Mouse (Mus musculus): ENCODE measurements at regions not wholly inside any gene's neighbourhood (a gene's known extent, or its start where the extent isn't known, plus 50 kb on each side); places are given as distances from the start of the nearest gene placed in this dataset.

- Histone ChIP-seq H3K27ac (ENCODE audit: low read depth, low read length) (no peak overlapping the region), H3K27me3 (ENCODE audit: insufficient read depth, low read length) (no peaks in the 10 kb centered on the region), H3K9me3 (ENCODE audit: low read length) (no peaks in the 10 kb centered on the region), H3K4me1 (ENCODE audit: insufficient read depth) (no peaks in the 10 kb centered on the region), H3K36me3 (ENCODE audit: insufficient read depth) (no peaks in the 10 kb centered on the region), H3K9ac (no peak overlapping the region), H3K4me3 (ENCODE audit: low read depth, low read length) (no peak overlapping the region), H3K4me2 (ENCODE audit: low read depth) (no peak overlapping the region)
- DNase-seq (no peak), ATAC-seq (0 out of 2 replicates have a peak, but pooled peaks have one; percentile 25)
- no peak for TF ChIP-seq CTCF (IDR thresholded peaks at IDR 0.05; ENCODE audit: low read depth)
- 33% methylated on average over 5 of the region's 5 CpGs for WGBS
These were observed 167.0 kb downstream of the Chic2 start for GRCm38 (mm10) chr5:74877595-74877994.

- Histone ChIP-seq H3K9ac (no peak overlapping the region), H3K4me1 (ENCODE audit: insufficient read depth) (no peaks in the 10 kb centered on the region), H3K4me3 (ENCODE audit: low read depth, low read length) (no peak overlapping the region), H3K4me2 (ENCODE audit: low read depth) (no peak overlapping the region), H3K27me3 (ENCODE audit: insufficient read depth, low read length) (no peaks in the 10 kb centered on the region), H3K27ac (ENCODE audit: low read depth, low read length) (no peak overlapping the region), H3K9me3 (ENCODE audit: low read length) (no peaks in the 10 kb centered on the region), H3K36me3 (ENCODE audit: insufficient read depth) (no peaks in the 10 kb centered on the region)
- 65% methylated on average over 6 of the region's 6 CpGs for WGBS
- ATAC-seq (no peak), DNase-seq (no peak)
- TF ChIP-seq CTCF (IDR thresholded peaks at IDR 0.05; ENCODE audit: low read depth), result no peak
These were observed 167.4 kb downstream of the Chic2 start for GRCm38 (mm10) chr5:74877185-74877584.

- H3K4me2 ChIP-seq (ENCODE audit: low read depth), result no peak overlapping the region
- H3K4me3 ChIP-seq (ENCODE audit: low read depth, low read length), result no peak overlapping the region
- no peaks in the 10 kb centered on the region for H3K27me3 ChIP-seq (ENCODE audit: insufficient read depth, low read length)
- H3K27ac ChIP-seq (ENCODE audit: low read depth, low read length), result no peak overlapping the region
- no peak for ATAC-seq
- no peak for DNase-seq
- 76% methylated on average over 6 of the region's 6 CpGs for WGBS
- TF ChIP-seq CTCF (IDR thresholded peaks at IDR 0.05; ENCODE audit: low read depth), result no peak
- H3K9me3 ChIP-seq (ENCODE audit: low read length), result no peaks in the 10 kb centered on the region
- no peak overlapping the region for H3K9ac ChIP-seq
- H3K4me1 ChIP-seq (ENCODE audit: insufficient read depth), result no peaks in the 10 kb centered on the region
- no peaks in the 10 kb centered on the region for H3K36me3 ChIP-seq (ENCODE audit: insufficient read depth)
These were observed 169.9 kb downstream of the Chic2 start for GRCm38 (mm10) chr5:74874691-74875090.

- DNase-seq, result no peak
- no peaks in the 10 kb centered on the region for H3K27me3 ChIP-seq (ENCODE audit: insufficient read depth, low read length)
- no peak overlapping the region for H3K4me2 ChIP-seq (ENCODE audit: low read depth)
- no peak for TF ChIP-seq CTCF (IDR thresholded peaks at IDR 0.05; ENCODE audit: low read depth)
- H3K4me1 ChIP-seq (ENCODE audit: insufficient read depth), result no peaks in the 10 kb centered on the region
- no peak overlapping the region for H3K9ac ChIP-seq
- H3K36me3 ChIP-seq (ENCODE audit: insufficient read depth), result no peaks in the 10 kb centered on the region
- no peak for ATAC-seq
- no peak overlapping the region for H3K27ac ChIP-seq (ENCODE audit: low read depth, low read length)
- WGBS, result 76% methylated on average over 12 of the region's 12 CpGs
- H3K9me3 ChIP-seq (ENCODE audit: low read length), result no peaks in the 10 kb centered on the region
- H3K4me3 ChIP-seq (ENCODE audit: low read depth, low read length), result no peak overlapping the region
These were observed 167.9 kb upstream of the Lnx1 start for GRCm38 (mm10) chr5:74870615-74871014.

- 82% methylated on average over 11 of the region's 11 CpGs for whole genome bisulfite sequencing
- ATAC-seq (no peak), DNase-seq (no peak)
- no peak overlapping the region for H3K9ac ChIP-seq
- H3K9me3 ChIP-seq (ENCODE audit: low read length), result no peaks in the 10 kb centered on the region
- H3K27me3 ChIP-seq (ENCODE audit: insufficient read depth, low read length), result no peaks in the 10 kb centered on the region
- H3K4me2 ChIP-seq (ENCODE audit: low read depth), result no peak overlapping the region
- H3K4me3 ChIP-seq (ENCODE audit: low read depth, low read length), result no peak overlapping the region
- no peaks in the 10 kb centered on the region for H3K36me3 ChIP-seq (ENCODE audit: insufficient read depth)
- no peaks in the 10 kb centered on the region for H3K4me1 ChIP-seq (ENCODE audit: insufficient read depth)
- no peak overlapping the region for H3K27ac ChIP-seq (ENCODE audit: low read depth, low read length)
- TF ChIP-seq CTCF (IDR thresholded peaks at IDR 0.05; ENCODE audit: low read depth), result no peak
These were observed 164.5 kb upstream of the Lnx1 start for GRCm38 (mm10) chr5:74867113-74867785.

- Histone ChIP-seq H3K9me3 (ENCODE audit: low read length) (no peaks in the 10 kb centered on the region), H3K27me3 (ENCODE audit: insufficient read depth, low read length) (no peaks in the 10 kb centered on the region), H3K36me3 (ENCODE audit: insufficient read depth) (no peaks in the 10 kb centered on the region), H3K4me3 (ENCODE audit: low read depth, low read length) (no peak overlapping the region), H3K4me2 (ENCODE audit: low read depth) (no peak overlapping the region), H3K9ac (no peak overlapping the region), H3K27ac (ENCODE audit: low read depth, low read length) (no peak overlapping the region), H3K4me1 (ENCODE audit: insufficient read depth) (no peaks in the 10 kb centered on the region)
- TF ChIP-seq CTCF (IDR thresholded peaks at IDR 0.05; ENCODE audit: low read depth), result no peak
- 82% methylated on average over 7 of the region's 7 CpGs for WGBS
- ATAC-seq (no peak), DNase-seq (no peak)
These were observed 164.0 kb upstream of the Lnx1 start for GRCm38 (mm10) chr5:74866697-74867096.

GRCm38 (mm10) chr5:74865446-74865845, 162.7 kb upstream of the Lnx1 start:
- TF ChIP-seq CTCF (IDR thresholded peaks at IDR 0.05; ENCODE audit: low read depth), result no peak
- no peaks in the 10 kb centered on the region for H3K27me3 ChIP-seq (ENCODE audit: insufficient read depth, low read length)
- H3K4me1 ChIP-seq (ENCODE audit: insufficient read depth), result no peaks in the 10 kb centered on the region
- no peak overlapping the region for H3K4me3 ChIP-seq (ENCODE audit: low read depth, low read length)
- H3K36me3 ChIP-seq (ENCODE audit: insufficient read depth), result no peaks in the 10 kb centered on the region
- no peak overlapping the region for H3K9ac ChIP-seq
- no peak overlapping the region for H3K27ac ChIP-seq (ENCODE audit: low read depth, low read length)
- 91% methylated on average over 9 of the region's 9 CpGs for WGBS
- H3K4me2 ChIP-seq (ENCODE audit: low read depth), result no peak overlapping the region
- ATAC-seq, result no peak
- H3K9me3 ChIP-seq (ENCODE audit: low read length), result no peaks in the 10 kb centered on the region
- no peak for DNase-seq

Measured in forebrain, postnatal 0 days (tissue).